Mouse (Mus musculus) hindbrain, embryonic 13.5 days (tissue): ENCODE results near the gene Uaca. TPM values are rescaled to one million over a fixed set of nuclear protein-coding genes. Genes with fewer than 3 reads are reported as not detected.
A peak's percentile ranks its signal among the peaks of the same experiment; 100 is the strongest.
"Not testable (repeated sequence)": the region's sequence is repeated elsewhere in the genome, so short reads cannot be mapped to it uniquely, and the experiment has no call there.

Experiments
- ATAC-seq: fragments of 200-750 bp; cut with Nextera tagmentation; 2 replicates; pipeline ENCODE4 v1.8.0; 2017; ENCODE audit warnings: moderate TSS enrichment; ENCODE audit not compliant: low FRiP score
- H3K27ac ChIP-seq: fragments of 300-500 bp; sonication (generic); 2 replicates; pipeline ENCODE4 v1.5.1; 2015; ENCODE audit warnings: inconsistent platforms, mild to moderate bottlenecking, moderate library complexity
- H3K27me3 ChIP-seq: fragments of 300-500 bp; sonication (generic); 2 replicates; pipeline ENCODE4 v1.6.1; 2015; ENCODE audit warnings: mild to moderate bottlenecking, inconsistent platforms
- H3K36me3 ChIP-seq: fragments of 300-500 bp; sonication (generic); 2 replicates; pipeline ENCODE4 v1.6.1; 2015; ENCODE audit warnings: mild to moderate bottlenecking, inconsistent platforms
- H3K4me1 ChIP-seq: fragments of 300-500 bp; sonication (generic); replicated peaks from 2 replicates; pipeline ENCODE4 v1.6.1; 2015; ENCODE audit warnings: inconsistent platforms
- H3K4me2 ChIP-seq: fragments of 300-500 bp; sonication (generic); 2 replicates; pipeline ENCODE4 v1.6.1; 2015; ENCODE audit warnings: inconsistent platforms, mild to moderate bottlenecking, moderate library complexity
- H3K4me3 ChIP-seq: fragments of 300-500 bp; sonication (generic); 2 replicates; pipeline ENCODE4 v1.5.1; 2015; ENCODE audit warnings: mild to moderate bottlenecking, inconsistent platforms
- H3K9ac ChIP-seq: fragments of 300-500 bp; sonication (generic); 2 replicates; pipeline ENCODE4 v1.6.1; 2015; ENCODE audit warnings: mild to moderate bottlenecking, inconsistent platforms
- H3K9me3 ChIP-seq: fragments of 300-500 bp; sonication (generic); 2 replicates; pipeline ENCODE4 v1.6.1; 2016; ENCODE audit warnings: inconsistent platforms
- WGBS: fragments of 180-500 bp; shearing (Covaris S2); methylation state at CpG from one replicate; pipeline ENCODE4 v1.1.7; 2015; 5-methylcytosine and 5-hydroxymethylcytosine counted together
- polyA plus RNA-seq: library from polyadenylated mRNA; unstranded; fragments of >200 nt; fragmentation: Nextera tagmentation; extraction: Ambion mirVana; gene quantifications from 2 replicates; pipeline ENCODE4 v1.2.1, GENCODE M21; 2015

The Uaca gene
- polyA plus RNA-seq, 1 experiment from 2014 or later: 22.5 TPM

DNA sequence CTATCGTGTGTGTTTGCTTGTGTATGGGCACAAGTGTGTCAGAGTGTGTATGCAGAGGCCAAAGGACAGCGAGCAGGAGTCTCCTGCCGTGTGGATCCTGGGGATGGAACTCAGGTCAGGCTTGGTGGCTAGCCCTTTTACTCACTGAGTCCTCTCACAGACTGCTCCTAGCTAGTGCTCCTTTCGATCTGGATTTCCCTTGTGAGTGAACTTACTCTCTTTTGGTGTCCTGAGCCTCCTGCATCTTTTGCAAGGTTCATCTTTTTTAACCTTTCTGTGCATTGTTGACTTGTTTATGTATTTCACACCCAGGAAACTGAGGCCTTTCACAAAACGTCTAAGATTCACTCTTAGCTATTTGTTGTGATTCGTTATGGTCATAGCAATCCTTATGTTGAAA, 2.8 kb downstream of the Uaca start:
- no peaks in the 10 kb centered on the region for H3K36me3 ChIP-seq
- H3K9me3 ChIP-seq: no peaks in the 10 kb centered on the region
- H3K4me3 ChIP-seq: no peak overlapping the region
- no peak overlapping the region for H3K27ac ChIP-seq
- H3K4me1 ChIP-seq: peaks cover 7% of the 10 kb centered on the region; the same call in 1 of the 2 replicates
- ATAC-seq: no peak
- no peak overlapping the region for H3K4me2 ChIP-seq
- peaks cover 9% of the 10 kb centered on the region; the same call in 1 of the 2 replicates for H3K27me3 ChIP-seq
- 79% methylated on average over 6 of the region's 6 CpGs for WGBS
- no peak overlapping the region for H3K9ac ChIP-seq

DNA sequence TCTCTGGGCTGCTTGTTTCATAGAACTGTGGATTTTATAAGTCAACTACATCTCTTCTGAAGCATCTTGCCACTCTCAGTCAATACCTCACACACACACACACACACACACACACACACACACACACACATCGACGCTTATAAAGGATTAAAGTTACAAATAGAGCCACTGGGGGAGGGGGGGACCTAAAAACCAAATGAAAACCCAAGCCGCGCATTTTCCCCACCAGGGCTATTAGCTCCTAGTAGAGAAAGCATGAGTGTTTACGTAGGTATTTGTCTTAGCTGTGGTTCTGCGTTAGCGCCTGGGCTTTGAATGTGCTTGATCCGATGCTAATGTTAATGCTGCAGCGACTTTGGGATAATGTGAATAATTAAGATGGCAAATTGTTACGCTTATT, 4.7 kb downstream of the Uaca start:
- 45% methylated on average over 10 of the region's 10 CpGs for WGBS
- H3K36me3 ChIP-seq: no peaks in the 10 kb centered on the region
- peaks cover 3% of the 10 kb centered on the region; the same call in 1 of the 2 replicates for H3K4me1 ChIP-seq
- no peak overlapping the region for H3K27ac ChIP-seq
- ATAC-seq: no peak
- H3K9me3 ChIP-seq: no peaks in the 10 kb centered on the region
- no peak overlapping the region for H3K4me3 ChIP-seq
- no peak overlapping the region for H3K9ac ChIP-seq
- 0 out of 2 replicates have a peak, but pooled peaks cover under 1% of the 10 kb centered on the region for H3K27me3 ChIP-seq
- no peak overlapping the region for H3K4me2 ChIP-seq

DNA sequence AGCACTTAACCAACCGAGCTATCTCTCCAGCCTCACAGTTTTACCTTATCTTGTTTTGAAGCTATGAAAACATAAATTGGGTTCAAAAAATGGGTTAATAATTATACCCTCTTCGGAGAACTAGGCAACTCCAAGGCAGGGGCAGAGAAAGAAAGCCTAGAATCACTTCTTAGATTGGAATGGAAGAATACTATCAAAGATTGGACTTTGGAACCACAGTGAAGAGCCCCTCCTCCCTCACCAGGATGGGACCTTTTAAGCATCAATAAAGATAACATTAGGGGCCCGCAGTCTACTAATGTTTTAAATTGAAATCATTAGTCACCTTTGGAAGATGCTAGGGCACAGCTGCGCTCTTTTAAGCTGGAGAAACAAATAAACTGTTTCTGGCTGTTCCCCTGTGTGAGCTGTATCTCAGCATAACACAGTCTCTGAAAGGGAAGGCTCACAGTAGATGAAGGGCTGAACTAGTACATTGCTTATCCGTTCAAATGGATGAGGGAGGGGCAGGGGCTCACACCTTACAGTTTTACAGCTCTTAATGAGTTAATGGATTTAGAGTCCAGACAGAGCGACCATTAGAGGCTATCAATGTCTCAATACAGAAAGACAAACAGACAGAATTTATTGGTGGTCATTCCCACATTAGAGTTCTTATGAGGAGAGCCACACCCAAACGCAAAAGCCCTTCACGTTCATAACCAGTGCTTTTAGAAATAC, 6.5 kb downstream of the Uaca start:
- 82% methylated on average over 8 of the region's 8 CpGs for WGBS
- no peak for ATAC-seq
- Histone ChIP-seq H3K36me3 (no peaks in the 10 kb centered on the region), H3K4me3 (no peak overlapping the region), H3K4me2 (no peak overlapping the region), H3K9ac (no peak overlapping the region), H3K9me3 (no peaks in the 10 kb centered on the region), H3K27me3 (no peaks in the 10 kb centered on the region), H3K4me1 (no peaks in the 10 kb centered on the region), H3K27ac (no peak overlapping the region)

DNA sequence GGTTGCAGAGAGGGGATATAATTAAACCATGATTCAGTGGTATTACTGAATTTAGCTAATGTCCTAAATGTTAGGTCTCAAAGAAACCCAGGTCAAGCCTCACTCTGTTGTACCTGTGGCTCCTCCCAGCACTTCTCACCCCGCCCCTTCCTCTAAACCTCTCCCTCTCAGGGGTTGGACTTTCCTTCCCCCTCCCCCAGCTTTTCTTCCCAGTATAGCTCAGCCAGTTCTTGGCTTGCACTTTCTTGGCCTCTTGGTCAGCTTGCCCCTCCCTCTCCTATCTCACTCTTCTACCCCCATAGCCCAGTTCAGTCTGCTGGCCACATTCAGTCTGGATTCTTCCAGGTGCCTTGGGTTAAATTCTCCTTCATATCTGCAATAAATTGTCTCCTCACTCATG, 7.4 kb downstream of the Uaca start:
- no peak overlapping the region for H3K9ac ChIP-seq
- no peaks in the 10 kb centered on the region for H3K36me3 ChIP-seq
- H3K27me3 ChIP-seq: no peaks in the 10 kb centered on the region
- no peak overlapping the region for H3K27ac ChIP-seq
- no peak overlapping the region for H3K4me2 ChIP-seq
- no peaks in the 10 kb centered on the region for H3K4me1 ChIP-seq
- ATAC-seq: no peak
- 81% methylated on average over 1 of the region's 1 CpGs for WGBS
- no peak overlapping the region for H3K4me3 ChIP-seq
- no peaks in the 10 kb centered on the region for H3K9me3 ChIP-seq

DNA sequence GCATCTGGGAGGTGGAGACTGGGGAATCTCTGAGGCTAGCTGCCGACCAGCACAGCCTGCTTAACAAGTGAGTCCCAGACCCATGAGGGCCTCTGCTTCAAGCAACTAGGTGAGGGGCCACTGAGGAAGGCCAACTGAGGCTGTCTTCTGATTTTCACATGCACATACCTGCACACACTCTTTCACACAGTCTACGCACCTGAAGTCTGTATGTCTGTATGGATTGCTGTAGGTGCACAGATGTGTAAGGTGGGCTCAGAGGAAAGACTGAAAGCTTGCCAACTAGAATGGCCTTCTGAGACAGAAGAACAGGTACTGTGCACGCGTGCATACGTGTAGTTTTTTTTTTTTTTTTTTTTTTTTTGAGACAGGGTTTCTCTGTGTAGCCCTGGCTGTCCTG, 8.0 kb downstream of the Uaca start:
- Histone ChIP-seq H3K27ac (no peak overlapping the region), H3K4me2 (no peak overlapping the region), H3K9ac (no peak overlapping the region), H3K36me3 (no peaks in the 10 kb centered on the region), H3K4me3 (no peak overlapping the region), H3K4me1 (no peaks in the 10 kb centered on the region), H3K27me3 (no peaks in the 10 kb centered on the region), H3K9me3 (no peaks in the 10 kb centered on the region)
- WGBS: 97% methylated on average over 5 of the region's 5 CpGs
- no peak for ATAC-seq

DNA sequence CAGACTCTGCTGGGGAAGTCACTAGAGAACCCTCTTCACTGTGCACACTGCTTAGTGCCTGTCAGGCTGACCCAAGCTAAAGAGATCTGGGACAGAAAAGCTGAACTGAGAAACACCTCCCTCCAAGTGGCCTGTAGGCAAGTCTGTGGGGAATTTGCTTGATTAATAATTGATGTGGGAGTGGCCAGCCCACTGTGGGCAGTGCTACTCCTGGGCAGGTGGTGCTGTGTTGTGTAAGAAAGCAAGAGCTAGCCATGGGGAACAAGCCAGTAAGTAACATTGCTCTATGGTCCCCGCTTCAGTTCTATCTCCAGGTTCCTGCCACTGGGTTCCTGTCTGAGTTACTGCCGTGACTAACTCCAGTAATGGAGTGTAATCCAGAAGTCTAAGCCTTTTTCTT, 11.7 kb downstream of the Uaca start:
- no peak overlapping the region for H3K27ac ChIP-seq
- no peak overlapping the region for H3K4me3 ChIP-seq
- H3K27me3 ChIP-seq: no peaks in the 10 kb centered on the region
- no peaks in the 10 kb centered on the region for H3K9me3 ChIP-seq
- H3K9ac ChIP-seq: no peak overlapping the region
- no peaks in the 10 kb centered on the region for H3K36me3 ChIP-seq
- H3K4me1 ChIP-seq: no peaks in the 10 kb centered on the region
- 100% methylated on average over 2 of the region's 2 CpGs for WGBS
- no peak overlapping the region for H3K4me2 ChIP-seq
- no peak for ATAC-seq

DNA sequence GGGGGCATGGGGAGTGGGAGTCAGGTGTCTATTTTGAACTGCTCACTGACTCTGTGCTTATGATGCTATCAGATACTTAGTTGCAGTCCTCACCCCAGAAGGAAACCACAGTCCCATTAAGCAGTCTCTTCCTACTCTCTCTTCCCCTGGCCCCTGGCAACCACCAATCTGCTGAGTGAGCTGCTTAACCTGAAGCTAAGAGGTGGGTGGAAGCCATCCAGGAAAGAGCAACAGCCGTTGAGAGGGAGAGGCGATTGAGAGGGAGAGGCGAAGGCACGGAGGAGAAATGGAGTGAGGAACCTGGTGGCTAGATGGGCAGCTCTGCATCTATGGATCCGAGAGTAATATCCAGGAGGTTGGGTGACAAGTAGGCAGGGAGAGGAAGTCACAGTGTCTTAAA, 13.7 kb downstream of the Uaca start:
- 0 out of 2 replicates have a peak, but pooled peaks cover under 1% of the 10 kb centered on the region for H3K4me1 ChIP-seq
- H3K27ac ChIP-seq: no peak overlapping the region
- H3K36me3 ChIP-seq: no peaks in the 10 kb centered on the region
- no peak overlapping the region for H3K9ac ChIP-seq
- ATAC-seq: no peak
- 95% methylated on average over 5 of the region's 5 CpGs for WGBS
- H3K4me3 ChIP-seq: no peak overlapping the region
- no peak overlapping the region for H3K4me2 ChIP-seq
- H3K27me3 ChIP-seq: no peaks in the 10 kb centered on the region
- H3K9me3 ChIP-seq: no peaks in the 10 kb centered on the region

DNA sequence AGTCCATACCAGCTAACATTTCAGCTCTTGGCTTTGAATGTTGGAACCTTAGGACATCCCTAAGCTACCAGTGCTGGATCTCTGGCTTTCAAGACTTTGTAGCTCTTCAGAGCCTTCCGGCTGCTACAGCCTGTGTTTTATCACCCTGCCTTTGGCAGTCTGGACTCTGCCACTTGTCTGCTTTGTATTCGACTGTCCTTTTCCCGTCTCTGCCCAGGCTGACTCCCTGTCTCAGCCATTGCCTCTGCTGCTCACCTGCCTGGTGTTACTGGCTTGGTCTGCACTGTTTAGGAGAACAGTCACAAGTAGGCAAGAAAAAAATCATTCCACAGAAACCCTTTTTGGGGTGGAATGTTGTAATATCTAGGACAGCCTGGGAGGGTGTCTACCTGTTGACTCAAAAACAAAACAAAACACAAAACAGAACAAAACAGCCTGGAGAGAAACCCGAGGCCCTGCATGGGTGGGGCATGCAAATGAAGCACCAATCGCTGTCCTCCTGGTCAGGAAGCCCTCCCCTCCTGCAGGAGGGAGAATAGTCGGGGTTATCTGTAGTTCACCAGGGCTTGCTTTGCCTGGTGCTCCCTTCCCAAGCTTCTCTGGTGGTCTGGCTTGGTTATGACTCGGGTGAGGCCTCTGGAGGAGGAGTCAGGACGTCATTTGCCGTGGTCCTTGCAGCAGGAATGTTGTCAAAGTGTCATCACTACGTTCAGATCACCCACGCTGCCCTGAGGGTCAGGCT, 19.0 kb downstream of the Uaca start:
- no peak overlapping the region for H3K9ac ChIP-seq
- WGBS: 11% methylated on average over 11 of the region's 11 CpGs

DNA sequence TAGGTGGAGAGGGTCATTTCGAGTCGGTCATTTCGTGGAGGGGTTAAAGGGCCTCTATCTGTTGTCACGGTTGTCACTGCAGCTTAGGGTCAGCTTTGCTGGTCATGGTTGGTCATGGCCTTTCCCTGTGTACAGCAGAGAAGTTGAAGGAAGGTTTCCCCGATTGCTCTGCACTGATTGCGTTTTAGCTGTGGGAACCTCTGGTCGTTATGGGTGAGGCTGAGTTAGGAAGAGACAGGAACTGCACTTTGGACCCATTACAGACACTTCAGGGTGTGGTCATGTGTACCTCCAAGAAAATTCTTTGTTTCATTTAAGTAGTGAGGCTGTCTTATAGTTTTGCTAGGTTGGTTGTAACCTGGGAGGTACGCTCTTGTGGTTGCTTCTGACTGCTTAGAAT, 21.2 kb downstream of the Uaca start:
- Histone ChIP-seq H3K4me2 (no peak overlapping the region), H3K9me3 (no peaks in the 10 kb centered on the region), H3K4me3 (no peak overlapping the region), H3K27me3 (no peaks in the 10 kb centered on the region), H3K4me1 (peaks cover 8% of the 10 kb centered on the region), H3K27ac (no peak overlapping the region), H3K9ac (no peak overlapping the region), H3K36me3 (no peaks in the 10 kb centered on the region)
- WGBS: 86% methylated on average over 8 of the region's 8 CpGs
- ATAC-seq: no peak

More for the DNA sequence above, 19.0 kb downstream of the Uaca start:
- Histone ChIP-seq H3K27me3 (no peaks in the 10 kb centered on the region), H3K4me1 (peaks cover 8% of the 10 kb centered on the region), H3K27ac (no peak overlapping the region), H3K9me3 (no peaks in the 10 kb centered on the region), H3K4me2 (peak overlapping the region; percentile 16; the same call in 1 of the 2 replicates), H3K4me3 (no peak overlapping the region), H3K36me3 (no peaks in the 10 kb centered on the region)
- ATAC-seq: no peak

DNA sequence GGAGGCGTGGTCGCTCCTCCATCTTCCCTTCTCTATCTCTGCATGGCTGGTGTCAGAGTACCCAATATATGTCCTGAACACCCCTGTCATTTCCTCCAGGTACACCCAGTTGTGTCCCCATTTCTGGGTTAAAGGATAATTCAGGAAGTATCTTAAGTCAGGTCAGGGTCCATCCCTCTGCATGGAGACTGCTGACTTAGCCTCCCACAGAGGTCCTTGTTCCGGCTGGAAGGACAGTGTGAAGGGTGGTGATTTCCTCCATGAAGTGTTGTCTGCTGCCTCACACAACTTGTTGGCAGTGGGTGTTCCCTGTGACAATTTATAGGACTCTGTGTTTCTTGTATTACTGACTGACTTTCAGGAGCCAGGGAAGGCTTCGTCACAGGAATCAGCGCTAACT, 23.2 kb downstream of the Uaca start:
- no peak overlapping the region for H3K4me2 ChIP-seq
- WGBS: 79% methylated on average over 5 of the region's 5 CpGs
- no peak overlapping the region for H3K9ac ChIP-seq
- no peak overlapping the region for H3K4me3 ChIP-seq
- no peak overlapping the region for H3K27ac ChIP-seq
- no peaks in the 10 kb centered on the region for H3K36me3 ChIP-seq
- H3K4me1 ChIP-seq: peaks cover 8% of the 10 kb centered on the region
- ATAC-seq: no peak
- no peaks in the 10 kb centered on the region for H3K9me3 ChIP-seq
- H3K27me3 ChIP-seq: no peaks in the 10 kb centered on the region

DNA sequence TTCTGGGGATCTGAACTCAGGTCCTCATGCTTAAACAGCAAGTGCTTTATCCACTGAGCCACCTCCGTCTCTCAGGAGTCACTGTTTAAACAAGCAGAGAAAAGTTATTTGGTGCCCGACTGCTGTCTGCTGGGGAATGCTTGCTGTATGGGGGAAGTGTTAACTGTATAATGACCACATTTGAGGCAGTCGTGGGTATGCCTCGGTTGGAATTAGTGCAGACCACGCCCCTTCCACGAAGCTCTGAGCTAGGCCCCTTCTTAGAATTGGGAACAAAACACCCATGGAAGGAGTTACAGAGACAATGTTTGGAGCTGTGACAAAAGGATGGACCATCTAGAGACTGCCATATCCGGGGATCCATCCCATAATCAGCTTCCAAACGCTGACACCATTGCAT, 24.2 kb downstream of the Uaca start:
- not testable (repeated sequence) for H3K27ac ChIP-seq, H3K4me3 ChIP-seq, H3K4me2 ChIP-seq, H3K9ac ChIP-seq, H3K36me3 ChIP-seq, H3K27me3 ChIP-seq, H3K9me3 ChIP-seq, ATAC-seq, H3K4me1 ChIP-seq
- 54% methylated on average over 8 of the region's 8 CpGs for WGBS

DNA sequence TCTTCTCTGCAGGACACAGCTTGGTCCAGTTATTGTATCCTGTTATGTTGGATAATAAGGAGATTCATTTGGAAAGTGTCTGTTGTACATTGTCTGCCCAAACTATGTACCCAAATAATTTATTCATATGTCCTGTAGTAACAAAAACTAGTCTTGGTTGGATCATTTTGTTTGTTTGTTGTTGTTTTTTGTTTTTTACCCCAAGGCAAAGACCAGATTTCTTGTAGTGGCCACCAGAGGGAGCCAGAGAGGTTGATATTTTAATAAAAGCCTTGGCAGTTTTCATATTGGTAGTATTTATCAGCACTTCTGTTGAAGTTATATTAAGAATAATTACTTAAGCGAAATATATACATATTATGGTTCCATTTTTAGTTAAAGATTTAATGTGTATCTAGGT, 25.0 kb downstream of the Uaca start:
- no peaks in the 10 kb centered on the region for H3K4me1 ChIP-seq
- WGBS: 17% methylated on average over 1 of the region's 1 CpGs

DNA sequence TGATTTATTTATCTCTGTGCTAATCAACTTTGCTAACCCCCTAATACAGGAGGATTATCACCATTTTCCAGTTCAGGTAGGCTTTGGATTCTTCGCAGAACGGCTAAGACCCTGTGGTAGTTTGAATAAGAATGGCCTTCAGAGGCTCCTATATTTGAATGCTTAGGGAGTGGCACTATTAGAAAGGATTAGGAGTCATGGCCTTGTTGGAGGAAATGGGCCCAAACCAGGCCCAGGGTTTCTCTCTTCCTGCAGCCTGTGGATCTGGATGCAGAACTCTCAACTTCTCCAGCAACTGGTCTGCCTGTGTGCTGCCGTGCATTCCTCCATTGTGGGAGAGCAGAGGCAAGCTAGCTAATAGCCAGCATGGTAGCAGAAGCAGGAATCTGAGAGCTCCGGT, 27.2 kb downstream of the Uaca start:
- H3K27ac ChIP-seq: no peak overlapping the region
- H3K27me3 ChIP-seq: no peaks in the 10 kb centered on the region
- H3K4me2 ChIP-seq: no peak overlapping the region
- H3K9ac ChIP-seq: no peak overlapping the region
- no peaks in the 10 kb centered on the region for H3K4me1 ChIP-seq
- WGBS: 85% methylated on average over 4 of the region's 4 CpGs
- ATAC-seq: no peak
- H3K4me3 ChIP-seq: no peak overlapping the region
- H3K9me3 ChIP-seq: no peaks in the 10 kb centered on the region
- no peaks in the 10 kb centered on the region for H3K36me3 ChIP-seq

More for the DNA sequence above, 25.0 kb downstream of the Uaca start:
- Histone ChIP-seq H3K27ac (no peak overlapping the region), H3K36me3 (no peaks in the 10 kb centered on the region), H3K27me3 (no peaks in the 10 kb centered on the region), H3K9ac (no peak overlapping the region), H3K9me3 (no peaks in the 10 kb centered on the region), H3K4me3 (no peak overlapping the region), H3K4me2 (no peak overlapping the region)
- ATAC-seq: no peak
